Mouse (Mus musculus): Measurements from ENCODE around the gene Tmem14c.

The Tmem14c gene

DNA sequence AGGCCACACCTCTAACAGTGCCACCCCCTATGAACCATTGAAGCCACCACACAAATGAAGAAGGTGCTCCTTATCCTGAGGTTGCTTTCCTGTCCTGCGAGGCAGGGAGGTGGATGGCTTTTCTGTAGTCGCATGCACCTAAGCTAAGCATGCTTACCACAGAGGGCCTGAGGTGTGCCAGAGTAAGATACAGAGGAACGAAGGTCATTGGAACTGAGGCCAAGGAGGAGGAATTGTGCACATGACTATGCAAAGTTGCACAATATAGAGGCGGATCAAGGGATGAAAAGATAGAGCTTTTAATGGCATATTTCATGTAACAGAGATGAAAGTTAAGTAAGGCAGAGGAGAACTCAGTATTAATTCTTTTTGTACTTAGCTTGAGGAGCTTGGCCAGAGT is 9.8 kb upstream of the Tmem14c start:
- in situ Hi-C loops (cut with MboI; ENCODE audit: unreplicated experiment in 2 of 2) = loop anchor here (10.0 to 25.0 kb wide), 3 partner anchors 231 to 606 kb away; partner anchors contain the start of genes Smim13 (in 2 of the 2) and Tmem170b (in 2 of the 2)

GRCm38 (mm10) chr13:41008271-41008670 is 7.8 kb upstream of the Tmem14c start:
- in situ Hi-C loops (cut with MboI; ENCODE audit: unreplicated experiment in 2 of 2) = loop anchor here (10.0 to 25.0 kb wide), 3 partner anchors 229 to 604 kb away; partner anchors contain the start of genes Smim13 (in 2 of the 2) and Tmem170b (in 2 of the 2)

DNA sequence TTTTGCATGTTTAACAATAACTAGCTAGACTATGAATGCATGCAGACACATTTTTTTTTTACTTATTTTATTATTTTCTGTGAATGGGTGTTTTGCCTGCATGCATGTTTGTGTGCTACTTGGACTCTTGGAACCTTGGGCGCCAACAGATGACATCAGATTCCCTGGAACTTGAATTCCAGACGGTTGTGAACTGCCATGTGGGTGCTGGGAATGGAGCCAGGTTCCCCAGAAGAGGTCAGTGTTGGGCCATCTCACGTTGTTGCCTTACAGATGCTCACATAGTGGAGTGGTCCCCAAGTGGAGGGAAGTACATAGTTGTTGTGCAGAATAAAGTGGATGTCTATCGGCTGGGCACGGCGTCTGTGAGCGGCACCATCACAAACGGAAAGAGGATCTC is 7.1 kb upstream of the Tmem14c start:
- in situ Hi-C loops (cut with MboI; ENCODE audit: unreplicated experiment in 2 of 2) = loop anchor here (10.0 to 25.0 kb wide), 3 partner anchors 228 to 603 kb away; partner anchors contain the start of genes Smim13 (in 2 of the 2) and Tmem170b (in 2 of the 2)

- in situ Hi-C loops (cut with MboI; ENCODE audit: unreplicated experiment in 2 of 2) = loop anchor here (25.0 kb wide), 2 partner anchors 220 to 595 kb away; partner anchors contain the start of genes Tmem170b (in 2 of the 2) and Smim13 (in 1 of the 2)
Observed at GRCm38 (mm10) chr13:41016797-41017405, 809 bp downstream of the Tmem14c start.

GRCm38 (mm10) chr13:41017832-41018231 is 1.7 kb downstream of the Tmem14c start:
- in situ Hi-C loops (cut with MboI; ENCODE audit: unreplicated experiment in 2 of 2) = loop anchor here (25.0 kb wide), 2 partner anchors 219 to 594 kb away; partner anchors contain the start of genes Tmem170b (in 2 of the 2) and Smim13 (in 1 of the 2)

DNA sequence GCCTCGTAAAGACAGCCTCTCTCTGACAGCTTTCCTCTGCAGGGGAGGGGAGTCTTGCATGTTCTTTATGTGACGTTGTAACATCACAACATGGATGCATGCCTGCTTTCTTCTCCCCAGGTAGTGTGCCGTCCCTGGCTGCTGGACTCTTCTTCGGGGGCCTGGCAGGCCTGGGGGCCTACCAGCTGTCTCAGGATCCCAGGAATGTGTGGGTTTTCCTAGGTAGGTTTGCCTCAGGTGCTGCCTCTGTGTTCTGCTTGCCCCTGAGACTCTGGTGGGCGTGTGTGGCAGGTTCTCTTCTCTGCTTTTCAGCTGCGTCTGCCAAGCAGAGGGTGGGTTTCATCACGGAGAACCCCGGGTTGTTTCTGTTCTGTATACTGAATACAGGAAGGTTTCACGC is 2.1 kb downstream of the Tmem14c start:
- in situ Hi-C loops (cut with MboI; ENCODE audit: unreplicated experiment in 2 of 2) = loop anchor here (25.0 kb wide), 2 partner anchors 219 to 594 kb away; partner anchors contain the start of genes Tmem170b (in 2 of the 2) and Smim13 (in 1 of the 2)

DNA sequence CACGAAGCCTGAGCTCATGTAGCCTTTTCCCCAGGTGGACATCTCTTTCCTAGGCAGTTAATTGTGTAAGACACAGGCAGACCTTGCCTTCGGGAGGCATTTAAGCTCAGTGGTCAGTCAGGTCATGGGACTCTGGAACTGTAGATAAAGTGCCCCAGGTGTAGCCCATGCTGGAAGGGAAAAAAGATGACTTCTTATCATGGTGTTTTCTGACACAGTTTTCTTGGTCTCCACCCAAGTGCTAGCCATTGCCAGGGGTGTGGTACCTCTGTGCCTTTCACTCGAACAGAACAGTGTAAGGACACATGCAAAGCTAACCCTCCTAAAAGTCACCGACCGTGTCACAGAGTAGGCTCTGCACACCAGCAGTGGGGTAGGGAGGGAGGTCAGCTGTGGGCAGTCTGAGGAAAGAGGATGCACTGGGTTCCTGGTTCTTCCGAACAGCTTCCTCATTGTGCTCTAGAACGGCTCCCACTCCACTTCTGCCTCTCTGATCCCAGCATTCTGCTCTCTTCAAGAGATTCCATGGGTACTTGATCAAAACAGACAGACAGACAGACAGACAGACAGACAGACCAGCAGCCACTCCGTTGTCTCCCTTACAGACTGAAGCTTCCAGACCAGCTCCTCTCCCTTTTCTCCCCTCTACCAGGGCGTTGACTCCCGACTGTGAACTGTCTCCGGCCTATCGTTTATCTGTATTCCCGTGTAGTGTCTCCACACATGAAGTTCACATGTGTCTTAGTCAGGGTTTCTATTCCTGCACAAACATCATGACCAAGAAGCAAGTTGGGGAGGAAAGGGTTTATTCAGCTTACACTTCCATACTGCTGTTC is 2.9 kb downstream of the Tmem14c start:
- in situ Hi-C loops (cut with MboI; ENCODE audit: unreplicated experiment in 2 of 2) = loop anchor here (25.0 kb wide), 2 partner anchors 218 to 593 kb away; partner anchors contain the start of genes Tmem170b (in 2 of the 2) and Smim13 (in 1 of the 2)

GRCm38 (mm10) chr13:41020494-41020893 is 4.4 kb downstream of the Tmem14c start:
- in situ Hi-C loops (cut with MboI; ENCODE audit: unreplicated experiment in 2 of 2) = loop anchor here (25.0 kb wide), 2 partner anchors 217 to 592 kb away; partner anchors contain the start of genes Tmem170b (in 2 of the 2) and Smim13 (in 1 of the 2)

DNA sequence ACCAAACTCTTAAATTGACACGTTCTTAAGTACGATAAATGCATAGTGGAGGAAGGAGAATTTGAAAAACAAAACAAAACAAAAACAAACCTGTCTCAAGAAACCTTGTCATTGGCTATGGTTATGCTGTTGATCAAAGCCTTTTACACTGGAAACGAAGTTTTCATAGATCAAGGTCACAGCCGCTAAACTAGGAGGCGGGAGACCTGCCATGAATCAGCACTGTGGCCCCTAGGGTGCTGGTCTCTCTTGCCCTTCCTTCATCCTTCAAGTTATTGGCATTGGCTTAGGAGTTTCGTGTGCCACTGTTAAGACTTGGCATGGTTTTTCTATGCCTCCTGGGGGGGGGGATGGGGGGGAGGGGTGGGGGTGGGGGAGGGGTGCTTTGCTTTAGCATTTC is 5.5 kb downstream of the Tmem14c start:
- in situ Hi-C loops (cut with MboI; ENCODE audit: unreplicated experiment in 2 of 2) = loop anchor here (25.0 kb wide), 2 partner anchors 216 to 591 kb away; partner anchors contain the start of genes Tmem170b (in 2 of the 2) and Smim13 (in 1 of the 2)

DNA sequence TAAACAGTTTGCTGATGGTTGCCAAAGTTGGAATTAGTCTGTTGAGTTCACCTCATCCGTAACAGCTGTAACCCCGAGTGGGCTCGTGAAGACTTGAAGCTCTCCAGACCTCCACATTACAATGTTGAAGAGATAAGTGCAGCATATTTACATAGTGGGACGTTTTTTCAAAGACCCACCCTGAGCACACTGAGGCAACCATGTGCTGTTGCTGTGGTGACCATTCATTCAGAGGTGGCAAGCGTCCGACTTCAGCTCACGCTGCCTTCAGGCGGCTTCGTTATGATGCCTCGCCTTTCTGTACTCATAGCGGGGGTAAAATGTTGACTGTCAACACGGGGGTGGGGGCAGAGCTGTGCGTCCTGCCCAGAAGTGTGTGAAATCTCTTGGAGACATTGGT is 6.0 kb downstream of the Tmem14c start:
- in situ Hi-C loops (cut with MboI; ENCODE audit: unreplicated experiment in 2 of 2) = loop anchor here (25.0 kb wide), 2 partner anchors 215 to 590 kb away; partner anchors contain the start of genes Tmem170b (in 2 of the 2) and Smim13 (in 1 of the 2)

GRCm38 (mm10) chr13:41030098-41030497 is 14.0 kb downstream of the Tmem14c start:
- in situ Hi-C loops (cut with MboI; ENCODE audit: unreplicated experiment in 2 of 2) = no loop called here

- in situ Hi-C loops (cut with MboI; ENCODE audit: unreplicated experiment in 2 of 2) = no loop called here
Observed at GRCm38 (mm10) chr13:41042511-41042910, 26.4 kb downstream of the Tmem14c start.

GRCm38 (mm10) chr13:41045901-41046300 is 29.8 kb downstream of the Tmem14c start:
- in situ Hi-C loops (cut with MboI; ENCODE audit: unreplicated experiment in 2 of 2) = no loop called here

GRCm38 (mm10) chr13:41047280-41047679 is 31.2 kb downstream of the Tmem14c start:
- in situ Hi-C loops (cut with MboI; ENCODE audit: unreplicated experiment in 2 of 2) = no loop called here

DNA sequence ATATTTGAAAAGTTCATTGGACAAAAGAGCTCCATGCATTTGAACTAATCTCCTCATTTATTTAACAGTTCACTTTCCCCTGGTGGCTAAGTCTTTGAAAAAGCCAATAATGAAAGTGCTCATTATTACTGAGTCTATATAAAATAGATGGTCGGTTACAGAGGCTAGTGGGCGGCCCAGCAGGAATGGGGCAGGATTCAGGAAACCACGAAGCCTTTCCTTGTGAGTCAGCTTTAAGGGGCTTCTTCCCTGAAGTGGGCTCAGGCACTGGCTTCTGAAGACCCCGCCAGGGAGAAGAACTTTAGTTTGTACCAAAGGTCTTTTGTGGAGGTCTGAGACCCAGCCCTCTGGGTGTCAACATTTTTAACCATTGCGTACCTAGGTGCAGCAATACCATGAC is 35.9 kb downstream of the Tmem14c start:
- in situ Hi-C loops (cut with MboI; ENCODE audit: unreplicated experiment in 2 of 2) = no loop called here

DNA sequence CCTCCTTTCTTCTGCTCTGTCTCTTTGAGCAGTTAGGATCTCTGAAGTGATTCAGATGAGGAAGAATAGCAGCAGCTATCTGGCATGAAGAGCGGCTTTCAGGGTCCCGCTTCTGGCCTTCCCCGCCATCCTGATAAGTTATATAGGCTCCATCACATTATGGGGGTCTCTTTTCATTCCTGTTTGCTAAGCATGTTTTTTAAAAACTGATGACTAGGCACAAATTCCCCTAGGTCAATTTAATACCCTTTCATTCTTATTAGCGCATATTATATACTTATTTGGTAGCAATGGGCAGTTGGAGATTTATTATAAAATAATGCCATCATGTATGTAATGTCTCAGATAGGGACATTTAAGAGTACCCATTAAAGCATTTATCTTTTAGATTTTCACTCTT is 51.5 kb downstream of the Tmem14c start:
- in situ Hi-C loops (cut with MboI; ENCODE audit: unreplicated experiment in 2 of 2) = no loop called here

DNA sequence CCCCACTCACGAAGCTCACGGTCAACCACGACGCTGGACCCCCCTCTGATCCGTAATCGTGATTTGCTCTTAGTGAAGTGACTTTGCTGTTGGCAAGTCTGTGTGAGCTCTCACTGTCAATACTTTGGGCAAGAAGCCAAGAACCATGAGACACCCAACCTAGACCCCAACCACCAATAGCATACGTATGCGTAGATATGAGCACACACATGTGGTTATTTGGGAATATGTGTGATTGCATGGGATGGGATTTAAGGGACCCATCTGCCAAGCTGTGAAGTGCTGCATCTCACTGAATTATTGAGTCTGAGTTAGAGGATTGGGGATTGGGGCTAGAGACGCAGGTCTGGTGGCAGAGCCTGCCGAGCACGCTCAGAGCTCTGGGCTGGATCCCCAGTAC is 55.5 kb downstream of the Tmem14c start:
- in situ Hi-C loops (cut with MboI; ENCODE audit: unreplicated experiment in 2 of 2) = no loop called here

All from v-Abl transformed pro-B cells (cell line).